Mouse (Mus musculus) central nervous system, embryonic 11.5 days (tissue): Measurements from ENCODE around the gene Gpr132. TPM values are rescaled to one million over a fixed set of nuclear protein-coding genes. Genes with fewer than 3 reads are reported as not detected.

Experiments
- polyA plus RNA-seq: library from polyadenylated mRNA; depleted of rRNA; stranded (reverse); fragments of >200 nt; gene quantifications from 2 replicates; pipeline ENCODE4 v1.2.3, GENCODE M21; 2012; rRNA removed

The Gpr132 gene
- 0.08 and 0.10 TPM in 2 replicates for polyA plus RNA-seq

GRCm38 (mm10) chr12:112868178-112869087 is at the start of gene Gpr132:
Gene Gpr132, minus strand, starts transcription at chr12:112868228.

GRCm38 (mm10) chr12:112829244-112829864 is 38.7 kb downstream of the Gpr132 start, which contains the start of gene Cdca4:
Gene Cdca4, minus strand, starts transcription at chr12:112829423.

DNA sequence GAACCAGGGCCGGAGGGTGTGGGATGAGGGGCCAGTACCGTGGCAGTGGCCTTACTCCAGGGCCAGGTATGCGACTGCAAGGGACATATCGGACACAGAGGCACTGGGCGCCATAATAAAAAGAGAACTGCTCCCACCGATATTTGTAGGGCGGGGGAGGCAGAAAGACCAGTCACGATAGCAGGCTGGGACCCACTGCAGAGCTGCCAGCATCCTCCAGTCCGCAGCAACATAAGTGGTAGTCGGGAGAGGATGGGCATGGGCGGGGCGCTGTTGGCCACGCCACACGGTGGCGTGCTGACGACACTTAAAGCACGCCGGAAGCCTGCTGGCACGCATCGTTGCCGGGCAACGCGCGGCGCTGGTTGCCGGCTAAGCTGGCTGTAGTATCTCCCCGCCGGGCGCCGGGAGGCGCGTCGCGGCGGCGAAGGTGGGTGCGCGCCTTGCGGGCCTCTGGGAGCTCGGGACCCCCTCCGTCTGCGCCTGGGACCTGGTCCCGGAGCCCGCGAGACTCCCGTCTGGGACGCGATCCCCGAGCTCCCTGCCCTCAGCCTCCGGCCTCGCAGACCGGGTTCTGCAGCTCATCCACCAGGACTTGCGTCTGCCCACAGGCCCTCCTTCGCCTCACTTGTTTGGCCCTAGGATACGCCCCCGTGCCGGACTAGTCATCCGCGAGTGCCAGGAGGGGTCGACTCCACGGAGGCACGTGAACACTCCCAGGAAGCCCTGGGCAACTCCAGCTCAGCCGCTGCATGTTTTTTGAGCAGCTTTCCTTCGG is 59.3 kb downstream of the Gpr132 start, which contains the start of gene Clba1:
Gene Clba1 (plus strand): TSS at position 351 of the 778 bp plus-strand sequence.

GRCm38 (mm10) chr12:112801864-112802846 is 65.9 kb downstream of the Gpr132 start, which contains the start of gene Ahnak2:
Gene Ahnak2, minus strand, starts transcription at chr12:112802657.

Other genes starting within 250 kb of the Gpr132 start
- gene Adssl1, start 248.2 kb downstream of the Gpr132 start, polyA plus RNA-seq = 3.6 and 6.0 TPM in 2 replicates
- 176 and 229 TPM in 2 replicates for gene Siva1, start 223.5 kb downstream of the Gpr132 start, polyA plus RNA-seq
- gene Akt1, start 193.3 kb downstream of the Gpr132 start, polyA plus RNA-seq = 229 and 233 TPM in 2 replicates
- gene Zbtb42, start 189.4 kb downstream of the Gpr132 start, polyA plus RNA-seq = 4.9 and 5.7 TPM in 2 replicates
- gene Cep170b, start 147.8 kb downstream of the Gpr132 start, polyA plus RNA-seq = 15.5 and 21.9 TPM in 2 replicates
- gene Pld4, start 107.6 kb downstream of the Gpr132 start, polyA plus RNA-seq = 3.3 and 4.7 TPM in 2 replicates
- 0.29 and 0.41 TPM in 2 replicates for gene Ahnak2, start 65.6 kb downstream of the Gpr132 start, polyA plus RNA-seq
- gene Clba1, start 59.3 kb downstream of the Gpr132 start, polyA plus RNA-seq = 5.9 and 10.5 TPM in 2 replicates
- gene Cdca4, start 38.8 kb downstream of the Gpr132 start, polyA plus RNA-seq = 71.8 and 101 TPM in 2 replicates
- gene Jag2, start 61.5 kb upstream of the Gpr132 start, polyA plus RNA-seq = 19.3 and 19.6 TPM in 2 replicates
- gene Nudt14, start 73.9 kb upstream of the Gpr132 start, polyA plus RNA-seq = 32.2 and 39.3 TPM in 2 replicates
- gene Btbd6, start 108.3 kb upstream of the Gpr132 start, polyA plus RNA-seq = 20.3 and 21.4 TPM in 2 replicates
- gene Brf1, start 132.5 kb upstream of the Gpr132 start, polyA plus RNA-seq = 88.4 and 89.6 TPM in 2 replicates
- 47.2 and 55.8 TPM in 2 replicates for gene Pacs2, start 146.3 kb upstream of the Gpr132 start, polyA plus RNA-seq
- gene Tex22, start 206.3 kb upstream of the Gpr132 start, polyA plus RNA-seq = 0.07 and 0.09 TPM in 2 replicates
- 104 and 129 TPM in 2 replicates for gene Mta1, start 230.1 kb upstream of the Gpr132 start, polyA plus RNA-seq